Mouse (Mus musculus) intestine, postnatal 0 days (tissue): Measurements from ENCODE around the gene Plekhd1. TPM values are rescaled to one million over a fixed set of nuclear protein-coding genes. Genes with fewer than 3 reads are reported as not detected.
A peak's percentile ranks its signal among the peaks of the same experiment; 100 is the strongest.

Experiments
- ATAC-seq: fragments of 200-750 bp; cut with Nextera tagmentation; 2 replicates; pipeline ENCODE4 v1.8.0; 2017; ENCODE audit warnings: mild to moderate bottlenecking, moderate TSS enrichment, moderate library complexity
- H3K27ac ChIP-seq: fragments of 300-500 bp; sonication (generic); 2 replicates; pipeline ENCODE4 v1.5.1; 2014; ENCODE audit warnings: mild to moderate bottlenecking, low read depth, low read length, moderate library complexity
- H3K27me3 ChIP-seq: fragments of 300-500 bp; sonication (generic); replicated peaks from 2 replicates; pipeline ENCODE4 v1.6.1; 2014; ENCODE audit warnings: low read length, mixed read lengths; ENCODE audit not compliant: control insufficient read depth, insufficient read depth
- H3K36me3 ChIP-seq: fragments of 300-500 bp; sonication (generic); 2 replicates; pipeline ENCODE4 v1.6.1; 2014; ENCODE audit warnings: mild to moderate bottlenecking, moderate library complexity; ENCODE audit not compliant: control insufficient read depth, insufficient read depth
- H3K4me1 ChIP-seq: fragments of 300-500 bp; sonication (generic); replicated peaks from 2 replicates; pipeline ENCODE4 v1.6.1; 2014; ENCODE audit warnings: antibody characterized with exemption, low read length, mixed read lengths; ENCODE audit not compliant: control insufficient read depth, insufficient read depth
- H3K4me2 ChIP-seq: fragments of 300-500 bp; sonication (generic); replicated peaks from 2 replicates; pipeline ENCODE4 v1.6.1; 2014; ENCODE audit warnings: low read depth, mild to moderate bottlenecking, moderate library complexity
- H3K4me3 ChIP-seq: fragments of 300-500 bp; sonication (generic); 2 replicates; pipeline ENCODE4 v1.5.1; 2014; ENCODE audit warnings: low read depth, low read length
- H3K9ac ChIP-seq: fragments of 300-500 bp; sonication (generic); 2 replicates; pipeline ENCODE4 v1.6.1; 2014; ENCODE audit warnings: mild to moderate bottlenecking, low read depth, low read length
- H3K9me3 ChIP-seq: fragments of 300-500 bp; sonication (generic); 2 replicates; pipeline ENCODE4 v1.6.1; 2016; ENCODE audit warnings: mixed run types; ENCODE audit not compliant: control insufficient read depth
- CTCF ChIP-seq: sonication (generic); IDR thresholded peaks from 2 replicates; pipeline ENCODE4 v1.5.1; 2016; ENCODE audit warnings: low read depth, mild to moderate bottlenecking, control low read depth, antibody characterized with exemption, moderate library complexity
- WGBS: fragments of 180-500 bp; shearing (Covaris S2); extraction: QIAGEN DNeasy Blood & Tissue Kit; methylation state at CpG from one replicate; pipeline ENCODE4 v1.1.7; 2014; 5-methylcytosine and 5-hydroxymethylcytosine counted together
- polyA plus RNA-seq: library from polyadenylated mRNA; unstranded; fragments of >200 nt; fragmentation: Nextera tagmentation; extraction: Ambion mirVana; gene quantifications from 2 replicates; pipeline ENCODE4 v1.2.1, GENCODE M21; 2015

Gene Plekhd1
- polyA plus RNA-seq: 1.5 and 1.9 TPM in 2 replicates

GRCm38 (mm10) chr12:80692269-80692972, at the start of gene Plekhd1:
Gene Plekhd1 (plus strand): TSS chr12:80692591.
- Histone ChIP-seq H3K9me3 (no peaks in the 10 kb centered on the region), H3K27me3 (no peaks in the 10 kb centered on the region), H3K4me3 (peak within 1 kb of the TSS; percentile 39), H3K4me1 (0 out of 2 replicates have a peak, but pooled peaks cover 14% of the 10 kb centered on the region), H3K9ac (peak within 1 kb of the TSS; percentile 19; the same call in 1 of the 2 replicates), H3K27ac (no peak within 1 kb of the TSS), H3K4me2 (peak within 1 kb of the TSS; percentile 79), H3K36me3 (no peaks in the 10 kb centered on the region)
- no peak for TF ChIP-seq CTCF
- peak; percentile 78 for ATAC-seq
- 1% methylated on average over 52 of the region's 52 CpGs for WGBS

GRCm38 (mm10) chr12:80642725-80643692, 49.4 kb upstream of the Plekhd1 start:
- Histone ChIP-seq H3K27me3 (no peaks in the 10 kb centered on the region), H3K4me2 (peak overlapping the region; percentile 96), H3K36me3 (peaks cover 33% of the 10 kb centered on the region), H3K4me3 (peak overlapping the region; percentile 76), H3K9ac (peak overlapping the region; percentile 87), H3K9me3 (no peaks in the 10 kb centered on the region), H3K4me1 (no peaks in the 10 kb centered on the region), H3K27ac (peak overlapping the region; percentile 89)
- 2% methylated on average over 44 of the region's 48 CpGs for WGBS
- TF ChIP-seq CTCF: peak; percentile 82
- peak; percentile 8; the same call in 1 of the 2 replicates for ATAC-seq

- peak; percentile 28; the same call in 1 of the 2 replicates for TF ChIP-seq CTCF
- Histone ChIP-seq H3K9me3 (no peaks in the 10 kb centered on the region), H3K4me2 (peak within 1 kb of the TSS; percentile 96), H3K9ac (peak within 1 kb of the TSS; percentile 87), H3K4me1 (no peaks in the 10 kb centered on the region), H3K36me3 (peaks cover 24% of the 10 kb centered on the region), H3K27me3 (no peaks in the 10 kb centered on the region), H3K27ac (peak within 1 kb of the TSS; percentile 89), H3K4me3 (peak within 1 kb of the TSS; percentile 76)
- WGBS: under 1% methylated on average over 50 of the region's 50 CpGs
- peak; percentile 93 for ATAC-seq
Measured at GRCm38 (mm10) chr12:80643693-80644505, 48.5 kb upstream of the Plekhd1 start, which contains the start of the genes Slc39a9 and Erh. Gene Slc39a9 (plus strand): TSS chr12:80643883. Gene Erh (minus strand): TSS chr12:80644341.

- no peak for ATAC-seq
- WGBS: 2% methylated on average over 18 of the region's 18 CpGs
Measured at GRCm38 (mm10) chr12:80644506-80644868, 47.9 kb upstream of the Plekhd1 start.

GRCm38 (mm10) chr12:80646377-80646776, 46.0 kb upstream of the Plekhd1 start:
- 0 out of 2 replicates have a peak, but pooled peaks cover 4% of the 10 kb centered on the region for H3K36me3 ChIP-seq
- no peaks in the 10 kb centered on the region for H3K27me3 ChIP-seq
- 49% methylated on average over 3 of the region's 3 CpGs for WGBS
- 0 out of 2 replicates have a peak overlapping the region, but pooled peaks have one; percentile 87 for H3K9ac ChIP-seq
- peak; percentile 62 for ATAC-seq
- no peaks in the 10 kb centered on the region for H3K9me3 ChIP-seq
- peak overlapping the region; percentile 96; the same call in 1 of the 2 replicates for H3K4me2 ChIP-seq
- no peaks in the 10 kb centered on the region for H3K4me1 ChIP-seq
- peak overlapping the region; percentile 89 for H3K27ac ChIP-seq
- TF ChIP-seq CTCF: no peak
- H3K4me3 ChIP-seq: peak overlapping the region; percentile 76; the same call in 1 of the 2 replicates

More at GRCm38 (mm10) chr12:80644506-80644868, 47.9 kb upstream of the Plekhd1 start:
- H3K9ac ChIP-seq: peak overlapping the region; percentile 87
- peaks cover 20% of the 10 kb centered on the region for H3K36me3 ChIP-seq
- H3K4me3 ChIP-seq: peak overlapping the region; percentile 76
- no peaks in the 10 kb centered on the region for H3K4me1 ChIP-seq
- peak; percentile 17; the same call in 1 of the 2 replicates for TF ChIP-seq CTCF
- H3K27me3 ChIP-seq: no peaks in the 10 kb centered on the region
- peak overlapping the region; percentile 89 for H3K27ac ChIP-seq
- no peaks in the 10 kb centered on the region for H3K9me3 ChIP-seq
- H3K4me2 ChIP-seq: peak overlapping the region; percentile 96
